Mouse (Mus musculus) macrophage (primary cell): ENCODE results near the gene Ldha. TPM values are rescaled to one million over a fixed set of nuclear protein-coding genes. Genes with fewer than 3 reads are reported as not detected.
A peak's percentile ranks its signal among the peaks of the same experiment; 100 is the strongest.
"Not testable (repeated sequence)": the region's sequence is repeated elsewhere in the genome, so short reads cannot be mapped to it uniquely, and the experiment has no call there.

Experiments
- H3K27ac ChIP-seq: fragments of 350-480 bp; formaldehyde crosslinking; 2 replicates; pipeline ENCODE4 v1.9.0; 2021
- H3K36me3 ChIP-seq: fragments of 350-480 bp; formaldehyde crosslinking; 2 replicates; pipeline ENCODE4 v1.9.0; 2021; ENCODE audit errors: inconsistent target
- H3K4me3 ChIP-seq: fragments of 350-480 bp; formaldehyde crosslinking; 2 replicates; pipeline ENCODE4 v1.9.0; 2021; ENCODE audit errors: inconsistent target
- H3K79me2 ChIP-seq: fragments of 350-480 bp; formaldehyde crosslinking; 2 replicates; pipeline ENCODE4 v1.9.0; 2021; ENCODE audit errors: inconsistent target
- WGBS: methylation state at CpG from one replicate; pipeline ENCODE4 v1.1.7; 2026; ENCODE audit warnings: inconsistent platforms; ENCODE audit not compliant: missing documents; 5-methylcytosine and 5-hydroxymethylcytosine counted together
- polyA plus RNA-seq: library from polyadenylated mRNA; stranded (reverse); fragments of 250-400 nt; gene quantifications from 3 replicates; pipeline ENCODE4 v1.2.4, GENCODE M21; 2018; ENCODE audit warnings: inconsistent platforms
- total RNA-seq, 78 experiments: library from RNA; depleted of rRNA; stranded (reverse); fragments of 250-400 nt; gene quantifications; 1 replicate in 9 of 78; 2 replicates in 24 of 78; 3 replicates in 43 of 78; 4 replicates in 2 of 78; pipeline ENCODE4 v1.2.4; 2018; ENCODE audit warnings: inconsistent platforms in 56 of 78

Gene Ldha
- 100 to 1,000 TPM in 4 of 26 experiments, 10 to 100 TPM in 22; 28.3 to 140 (median 69.6) TPM for total RNA-seq (2018; cell fraction: chromatin; rRNA removed)
- 100 to 1,000 TPM; 342 to 466 (median 395) TPM for total RNA-seq (2018; cell fraction: cytosol; rRNA removed)
- total RNA-seq (2018; cell fraction: nucleus; rRNA removed): 100 to 1,000 TPM in 25 of 26 experiments, 10 to 100 TPM in 1; 83.2 to 291 (median 163) TPM
- 352 to 860 TPM (median 417 TPM) in 3 replicates for polyA plus RNA-seq

- 62% methylated on average over 5 of the region's 6 CpGs for WGBS
- Histone ChIP-seq H3K27ac (no peak within 1 kb of the TSS), H3K79me2 (peaks cover 3% of the 10 kb centered on the region), H3K4me3 (no peak within 1 kb of the TSS), H3K36me3 (no peaks in the 10 kb centered on the region)
Observed at GRCm38 (mm10) chr7:46840787-46841525, at the start of gene Ldha. Gene Ldha, plus strand, starts transcription at chr7:46841475.

- Histone ChIP-seq H3K36me3 (no peaks in the 10 kb centered on the region), H3K27ac (no peak overlapping the region), H3K79me2 (peaks cover 75% of the 10 kb centered on the region), H3K4me3 (no peak overlapping the region)
- WGBS: 93% methylated on average over 4 of the region's 4 CpGs
Observed at GRCm38 (mm10) chr7:46793871-46794270, 47.4 kb upstream of the Ldha start.

- WGBS: 2% methylated on average over 61 of the region's 75 CpGs
- H3K4me3 ChIP-seq: peak within 1 kb of the TSS; percentile 72
Observed at GRCm38 (mm10) chr7:46795287-46796205, 45.7 kb upstream of the Ldha start, which contains the start of the genes Hps5 and Gtf2h1. Gene Hps5, minus strand, starts transcription at chr7:46796064. Gene Gtf2h1, plus strand, starts transcription at chr7:46796103.

GRCm38 (mm10) chr7:46796206-46796679 is 45.0 kb upstream of the Ldha start:
- Histone ChIP-seq H3K36me3 (no peaks in the 10 kb centered on the region; the same call in 1 of the 2 replicates), H3K79me2 (peaks cover 94% of the 10 kb centered on the region), H3K4me3 (peak overlapping the region; percentile 72), H3K27ac (peak overlapping the region; percentile 65)
- 2% methylated on average over 31 of the region's 31 CpGs for WGBS

More at GRCm38 (mm10) chr7:46795287-46796205, 45.7 kb upstream of the Ldha start, which contains the start of the genes Hps5 and Gtf2h1:
- Histone ChIP-seq H3K79me2 (peaks cover 92% of the 10 kb centered on the region), H3K27ac (peak within 1 kb of the TSS; percentile 65), H3K36me3 (no peaks in the 10 kb centered on the region; the same call in 1 of the 2 replicates)

- H3K36me3 ChIP-seq: peaks cover 5% of the 10 kb centered on the region; the same call in 1 of the 2 replicates
- peak overlapping the region; percentile 72 for H3K4me3 ChIP-seq
- peaks cover 94% of the 10 kb centered on the region for H3K79me2 ChIP-seq
- WGBS: 64% methylated on average over 6 of the region's 6 CpGs
- H3K27ac ChIP-seq: peak overlapping the region; percentile 65; the same call in 1 of the 2 replicates
Observed at GRCm38 (mm10) chr7:46796779-46797178, 44.5 kb upstream of the Ldha start.

GRCm38 (mm10) chr7:46810325-46810724 is 30.9 kb upstream of the Ldha start:
- Histone ChIP-seq H3K79me2 (no peaks in the 10 kb centered on the region; the same call in 1 of the 2 replicates), H3K4me3 (no peak overlapping the region), H3K27ac (no peak overlapping the region), H3K36me3 (peaks cover 86% of the 10 kb centered on the region)
- 68% methylated on average over 6 of the region's 6 CpGs for WGBS

- Histone ChIP-seq H3K4me3 (no peak overlapping the region), H3K79me2 (no peaks in the 10 kb centered on the region), H3K36me3 (peaks cover 87% of the 10 kb centered on the region), H3K27ac (no peak overlapping the region)
- WGBS: 90% methylated on average over 4 of the region's 4 CpGs
Observed at GRCm38 (mm10) chr7:46814012-46814411, 27.3 kb upstream of the Ldha start.

GRCm38 (mm10) chr7:46820876-46821632 is 20.2 kb upstream of the Ldha start:
- 94% methylated on average over 15 of the region's 15 CpGs for WGBS
- not testable (repeated sequence) for H3K79me2 ChIP-seq, H3K27ac ChIP-seq, H3K4me3 ChIP-seq
- H3K36me3 ChIP-seq: peaks cover 62% of the 10 kb centered on the region

GRCm38 (mm10) chr7:46827046-46827802 is 14.1 kb upstream of the Ldha start:
- H3K4me3 ChIP-seq: no peak overlapping the region

GRCm38 (mm10) chr7:46827803-46828184 is 13.5 kb upstream of the Ldha start:
- Histone ChIP-seq H3K4me3 (no peak overlapping the region), H3K27ac (no peak overlapping the region), H3K36me3 (peaks cover 12% of the 10 kb centered on the region), H3K79me2 (no peaks in the 10 kb centered on the region)
- WGBS: 91% methylated on average over 2 of the region's 2 CpGs

More at GRCm38 (mm10) chr7:46827046-46827802, 14.1 kb upstream of the Ldha start:
- Histone ChIP-seq H3K79me2 (no peaks in the 10 kb centered on the region), H3K27ac (no peak overlapping the region), H3K36me3 (peaks cover 18% of the 10 kb centered on the region)
- 92% methylated on average over 20 of the region's 20 CpGs for WGBS

GRCm38 (mm10) chr7:46829911-46830310 is 11.4 kb upstream of the Ldha start:
- Histone ChIP-seq H3K27ac (peak overlapping the region; percentile 88; the same call in 1 of the 2 replicates), H3K79me2 (no peaks in the 10 kb centered on the region)
- WGBS: 96% methylated on average over 12 of the region's 12 CpGs

GRCm38 (mm10) chr7:46830799-46831590 is 10.3 kb upstream of the Ldha start:
- Histone ChIP-seq H3K79me2 (no peaks in the 10 kb centered on the region), H3K36me3 (no peaks in the 10 kb centered on the region), H3K4me3 (no peak overlapping the region), H3K27ac (peak overlapping the region; percentile 88)
- 18% methylated on average over 13 of the region's 13 CpGs for WGBS

More at GRCm38 (mm10) chr7:46829911-46830310, 11.4 kb upstream of the Ldha start:
- no peak overlapping the region for H3K4me3 ChIP-seq
- H3K36me3 ChIP-seq: no peaks in the 10 kb centered on the region
